Mouse (Mus musculus) midbrain, embryonic 16.5 days (tissue): ENCODE results near the gene 2210016L21Rik. TPM values are rescaled to one million over a fixed set of nuclear protein-coding genes. Genes with fewer than 3 reads are reported as not detected.
"Not testable (repeated sequence)": the region's sequence is repeated elsewhere in the genome, so short reads cannot be mapped to it uniquely, and the experiment has no call there.

Source experiments
- ATAC-seq: fragments of 200-750 bp; cut with Nextera tagmentation; 2 replicates; pipeline ENCODE4 v1.8.0; 2017; ENCODE audit warnings: moderate TSS enrichment
- H3K27ac ChIP-seq: fragments of 300-500 bp; sonication (generic); 2 replicates; pipeline ENCODE4 v1.5.1; 2014; ENCODE audit warnings: mild to moderate bottlenecking, low read length, mixed read lengths
- H3K27me3 ChIP-seq: fragments of 300-500 bp; sonication (generic); 2 replicates; pipeline ENCODE4 v1.6.1; 2014; ENCODE audit warnings: low read depth, low read length, mixed read lengths; ENCODE audit not compliant: control insufficient read depth, insufficient read depth
- H3K36me3 ChIP-seq: fragments of 300-500 bp; sonication (generic); 2 replicates; pipeline ENCODE4 v1.6.1; 2014; ENCODE audit warnings: mild to moderate bottlenecking, low read length, moderate library complexity, mixed read lengths; ENCODE audit not compliant: control insufficient read depth, insufficient read depth
- H3K4me1 ChIP-seq: fragments of 300-500 bp; sonication (generic); 2 replicates; pipeline ENCODE4 v1.6.1; 2014; ENCODE audit warnings: mild to moderate bottlenecking, low read length, mixed read lengths; ENCODE audit not compliant: control insufficient read depth, insufficient read depth
- H3K4me2 ChIP-seq: fragments of 300-500 bp; sonication (generic); 2 replicates; pipeline ENCODE4 v1.6.1; 2014; ENCODE audit warnings: mild to moderate bottlenecking, low read length, mixed read lengths
- H3K4me3 ChIP-seq: fragments of 300-500 bp; sonication (generic); 2 replicates; pipeline ENCODE4 v1.5.1; 2014; ENCODE audit warnings: low read depth, mild to moderate bottlenecking, low read length, moderate library complexity, mixed read lengths
- H3K9ac ChIP-seq: fragments of 300-500 bp; sonication (generic); 2 replicates; pipeline ENCODE4 v1.6.1; 2014; ENCODE audit warnings: low read depth, low read length, mixed read lengths
- H3K9me3 ChIP-seq: fragments of 300-500 bp; sonication (generic); replicated peaks from 2 replicates; pipeline ENCODE4 v1.6.1; 2014; ENCODE audit warnings: mild to moderate bottlenecking, low read length, mixed read lengths; ENCODE audit not compliant: control insufficient read depth, poor library complexity, severe bottlenecking
- WGBS: fragments of 180-500 bp; shearing (Covaris S2); extraction: QIAGEN DNeasy Blood & Tissue Kit; methylation state at CpG from one replicate; pipeline ENCODE4 v1.1.7; 2014; 5-methylcytosine and 5-hydroxymethylcytosine counted together
- polyA plus RNA-seq: library from polyadenylated mRNA; unstranded; fragments of >200 nt; fragmentation: Nextera tagmentation; extraction: Ambion mirVana; gene quantifications from 2 replicates; pipeline ENCODE4 v1.2.1, GENCODE M21; 2015

Gene 2210016L21Rik
- polyA plus RNA-seq, 1 experiment from 2014 or later = 132 TPM

- H3K27me3 ChIP-seq = no peaks in the 10 kb centered on the region
- no peak for ATAC-seq
- 85% methylated on average over 8 of the region's 8 CpGs for WGBS
These were observed 27.1 kb upstream of the 2210016L21Rik start for GRCm38 (mm10) chr5:114914855-114915254.

GRCm38 (mm10) chr5:114915854-114916253 lies 26.1 kb upstream of the 2210016L21Rik start:
- no peak overlapping the region for H3K4me3 ChIP-seq
- ATAC-seq = no peak
- no peak overlapping the region for H3K27ac ChIP-seq
- H3K36me3 ChIP-seq = no peaks in the 10 kb centered on the region
- no peaks in the 10 kb centered on the region for H3K4me1 ChIP-seq
- WGBS = 78% methylated on average over 5 of the region's 5 CpGs
- no peaks in the 10 kb centered on the region for H3K9me3 ChIP-seq
- H3K4me2 ChIP-seq = no peak overlapping the region
- no peaks in the 10 kb centered on the region for H3K27me3 ChIP-seq
- no peak overlapping the region for H3K9ac ChIP-seq

More at GRCm38 (mm10) chr5:114914855-114915254, 27.1 kb upstream of the 2210016L21Rik start:
- Histone ChIP-seq H3K4me3 (no peak overlapping the region), H3K4me2 (no peak overlapping the region), H3K9me3 (no peaks in the 10 kb centered on the region), H3K4me1 (no peaks in the 10 kb centered on the region), H3K9ac (no peak overlapping the region), H3K27ac (no peak overlapping the region), H3K36me3 (no peaks in the 10 kb centered on the region)

GRCm38 (mm10) chr5:114916777-114917176 lies 25.2 kb upstream of the 2210016L21Rik start:
- no peak overlapping the region for H3K4me3 ChIP-seq
- no peaks in the 10 kb centered on the region for H3K36me3 ChIP-seq
- no peak for ATAC-seq

GRCm38 (mm10) chr5:114917357-114917756 lies 24.6 kb upstream of the 2210016L21Rik start:
- not testable (repeated sequence) for H3K4me1 ChIP-seq, H3K4me2 ChIP-seq, H3K9me3 ChIP-seq, H3K4me3 ChIP-seq, H3K36me3 ChIP-seq, H3K27me3 ChIP-seq, ATAC-seq, H3K27ac ChIP-seq, H3K9ac ChIP-seq
- 96% methylated on average over 5 of the region's 5 CpGs for WGBS

More at GRCm38 (mm10) chr5:114916777-114917176, 25.2 kb upstream of the 2210016L21Rik start:
- no peaks in the 10 kb centered on the region for H3K4me1 ChIP-seq
- no peaks in the 10 kb centered on the region for H3K9me3 ChIP-seq
- no peak overlapping the region for H3K4me2 ChIP-seq
- no peak overlapping the region for H3K9ac ChIP-seq
- H3K27ac ChIP-seq = no peak overlapping the region
- no peaks in the 10 kb centered on the region for H3K27me3 ChIP-seq
- 77% methylated on average over 4 of the region's 4 CpGs for WGBS

- no peak for ATAC-seq
- Histone ChIP-seq H3K4me2 (no peak overlapping the region), H3K9me3 (0 out of 2 replicates have a peak, but pooled peaks cover 2% of the 10 kb centered on the region), H3K27ac (no peak overlapping the region), H3K27me3 (no peaks in the 10 kb centered on the region), H3K36me3 (no peaks in the 10 kb centered on the region), H3K4me3 (no peak overlapping the region), H3K9ac (no peak overlapping the region), H3K4me1 (no peaks in the 10 kb centered on the region)
- WGBS = 81% methylated on average over 19 of the region's 19 CpGs
These were observed 20.2 kb upstream of the 2210016L21Rik start for GRCm38 (mm10) chr5:114921551-114922365.

- Histone ChIP-seq H3K27ac (no peak overlapping the region), H3K9ac (no peak overlapping the region), H3K9me3 (0 out of 2 replicates have a peak, but pooled peaks cover 2% of the 10 kb centered on the region), H3K4me2 (no peak overlapping the region), H3K36me3 (no peaks in the 10 kb centered on the region), H3K27me3 (no peaks in the 10 kb centered on the region), H3K4me1 (no peaks in the 10 kb centered on the region), H3K4me3 (no peak overlapping the region)
- WGBS = 70% methylated on average over 10 of the region's 10 CpGs
- no peak for ATAC-seq
These were observed 19.6 kb upstream of the 2210016L21Rik start for GRCm38 (mm10) chr5:114922366-114922731.

GRCm38 (mm10) chr5:114922998-114923473 lies 18.9 kb upstream of the 2210016L21Rik start, which contains the start of gene Oasl1:
TSS of gene Oasl1 (plus strand) at chr5:114923240.
- H3K4me2 ChIP-seq = peak within 1 kb of the TSS; percentile 13
- 50% methylated on average over 15 of the region's 15 CpGs for WGBS
- no peak within 1 kb of the TSS for H3K4me3 ChIP-seq
- no peak within 1 kb of the TSS for H3K27ac ChIP-seq
- no peaks in the 10 kb centered on the region for H3K36me3 ChIP-seq
- no peak within 1 kb of the TSS for H3K9ac ChIP-seq
- no peaks in the 10 kb centered on the region for H3K27me3 ChIP-seq
- 0 out of 2 replicates have a peak, but pooled peaks cover 2% of the 10 kb centered on the region for H3K9me3 ChIP-seq
- H3K4me1 ChIP-seq = no peaks in the 10 kb centered on the region
- no peak for ATAC-seq

GRCm38 (mm10) chr5:114926153-114926684 lies 15.7 kb upstream of the 2210016L21Rik start:
- no peak overlapping the region for H3K27ac ChIP-seq
- no peak overlapping the region for H3K4me2 ChIP-seq
- no peaks in the 10 kb centered on the region for H3K27me3 ChIP-seq
- no peaks in the 10 kb centered on the region for H3K4me1 ChIP-seq
- WGBS = 45% methylated on average over 1 of the region's 1 CpGs
- H3K4me3 ChIP-seq = no peak overlapping the region
- H3K36me3 ChIP-seq = no peaks in the 10 kb centered on the region
- no peak for ATAC-seq
- no peak overlapping the region for H3K9ac ChIP-seq
- 0 out of 2 replicates have a peak, but pooled peaks cover 2% of the 10 kb centered on the region for H3K9me3 ChIP-seq

GRCm38 (mm10) chr5:114926753-114927152 lies 15.2 kb upstream of the 2210016L21Rik start:
- H3K4me1 ChIP-seq = no peaks in the 10 kb centered on the region
- 70% methylated on average over 9 of the region's 9 CpGs for WGBS
- H3K9me3 ChIP-seq = 0 out of 2 replicates have a peak, but pooled peaks cover 2% of the 10 kb centered on the region
- H3K4me2 ChIP-seq = no peak overlapping the region
- ATAC-seq = no peak
- H3K9ac ChIP-seq = no peak overlapping the region
- no peak overlapping the region for H3K27ac ChIP-seq
- no peaks in the 10 kb centered on the region for H3K27me3 ChIP-seq
- no peaks in the 10 kb centered on the region for H3K36me3 ChIP-seq
- no peak overlapping the region for H3K4me3 ChIP-seq
